Mouse (Mus musculus): ENCODE measurements at regions not wholly inside any gene's neighbourhood (a gene's known extent, or its start where the extent isn't known, plus 50 kb on each side); places are given as distances from the start of the nearest gene placed in this dataset.
A peak's percentile ranks its signal among the peaks of the same experiment; 100 is the strongest.

DNA sequence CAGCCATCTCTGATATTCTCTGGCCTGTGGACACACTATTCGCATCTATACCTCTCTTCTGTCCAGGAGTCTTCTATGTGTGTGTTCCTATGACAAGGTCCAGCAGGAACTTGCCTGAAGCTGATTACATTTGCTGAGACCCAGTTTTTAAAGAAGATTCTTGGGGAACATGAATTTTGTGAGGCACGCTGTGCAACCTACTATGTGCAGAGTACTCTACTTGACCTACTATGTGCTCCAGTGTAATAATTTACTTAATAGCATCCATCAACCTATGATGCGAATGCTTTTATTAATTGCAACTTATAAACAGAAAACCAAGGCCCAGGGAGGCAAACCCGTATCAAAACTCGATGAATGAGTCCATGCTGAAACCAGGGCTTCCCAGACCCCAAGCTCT lies 231.4 kb downstream of the Tex36 start:
- no peak for DNase-seq

GRCm38 (mm10) chr7:133364601-133365000 lies 237.4 kb downstream of the Tex36 start:
- no peak for DNase-seq

DNA sequence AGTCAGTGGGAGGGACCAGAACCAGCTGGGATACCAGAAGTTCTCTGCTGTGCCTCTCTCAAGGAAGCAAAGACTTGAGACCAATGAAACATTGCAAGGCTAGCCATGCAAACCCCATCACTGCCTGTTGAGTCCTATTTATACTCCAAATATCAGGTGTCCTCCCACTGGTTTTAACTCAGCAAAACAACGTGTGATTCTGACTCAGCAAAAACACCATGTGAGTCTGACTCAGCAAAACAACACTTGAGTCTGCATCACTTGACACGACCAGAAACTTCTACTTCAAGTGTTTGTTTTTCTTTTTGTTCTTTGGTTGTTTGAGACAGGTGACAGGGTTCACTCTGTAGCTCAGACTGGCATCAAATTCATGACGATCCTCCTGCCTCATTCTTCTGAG lies 204.6 kb upstream of the Ctbp2 start:
- DNase-seq = no peak

- no peak for DNase-seq
These were observed 201.5 kb upstream of the Ctbp2 start for GRCm38 (mm10) chr7:133325548-133326190.

GRCm38 (mm10) chr7:133323955-133324354 lies 199.8 kb upstream of the Ctbp2 start:
- DNase-seq = peak; percentile 6

- DNase-seq = no peak
These were observed 193.4 kb upstream of the Ctbp2 start for GRCm38 (mm10) chr7:133317511-133317910.

- DNase-seq = no peak
These were observed 192.7 kb upstream of the Ctbp2 start for GRCm38 (mm10) chr7:133316701-133317475.

- DNase-seq = no peak
These were observed 191.3 kb upstream of the Ctbp2 start for GRCm38 (mm10) chr7:133315197-133316029.

- no peak for DNase-seq
These were observed 189.0 kb upstream of the Ctbp2 start for GRCm38 (mm10) chr7:133313115-133313514.

DNA sequence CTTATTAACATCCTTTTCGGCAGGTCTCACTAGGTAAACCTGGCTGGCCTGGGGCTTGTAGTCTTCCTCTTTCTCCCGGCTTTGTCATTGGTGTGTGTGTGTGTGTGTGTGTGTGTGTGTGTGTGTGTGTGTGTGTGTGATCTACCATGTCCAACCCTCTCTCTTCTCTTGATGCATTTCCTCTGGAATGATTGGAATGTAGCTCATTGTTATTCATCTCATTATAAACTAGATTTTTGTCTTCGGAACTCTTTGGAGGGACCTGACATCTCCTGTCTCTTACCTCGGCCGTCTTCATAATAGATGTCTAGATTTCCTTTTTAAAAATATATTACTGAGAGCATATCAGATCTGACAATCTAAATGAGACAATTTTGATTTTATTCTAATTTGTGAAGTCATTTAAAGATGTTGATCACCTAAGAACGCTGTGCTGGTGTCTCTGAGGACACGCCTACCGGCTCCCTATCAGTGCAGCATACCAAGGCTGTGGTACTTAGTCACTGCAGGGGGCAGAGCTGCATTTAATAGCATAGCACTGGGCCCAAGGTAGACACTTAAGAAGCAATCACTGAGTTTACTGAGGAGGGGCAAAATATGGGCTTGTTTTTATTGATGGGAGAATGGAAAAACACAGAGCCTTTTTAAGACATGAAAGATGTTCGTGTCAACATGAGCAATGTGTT lies 187.1 kb upstream of the Ctbp2 start:
- DNase-seq = no peak

DNA sequence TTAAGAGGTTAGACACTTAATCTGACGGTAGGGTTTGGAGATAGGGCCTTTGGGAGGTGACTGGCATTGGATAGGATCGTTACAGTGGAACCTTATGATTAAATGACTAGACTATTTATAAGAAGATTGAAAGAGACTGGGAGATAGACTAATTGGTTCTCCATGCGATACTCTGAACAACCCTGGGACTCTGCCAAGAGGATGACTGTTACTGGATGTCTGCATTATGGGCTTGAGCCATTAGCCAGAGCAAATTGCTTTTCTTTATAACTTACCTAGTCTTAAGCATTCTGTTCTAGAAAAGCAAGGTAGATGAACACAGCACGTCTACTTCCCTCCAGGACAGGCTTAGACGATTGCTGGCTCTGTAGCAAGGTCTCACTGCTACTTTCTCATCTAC lies 180.3 kb upstream of the Ctbp2 start:
- DNase-seq = no peak

- DNase-seq = no peak
These were observed 166.3 kb upstream of the Ctbp2 start for GRCm38 (mm10) chr7:133290471-133290870.

DNA sequence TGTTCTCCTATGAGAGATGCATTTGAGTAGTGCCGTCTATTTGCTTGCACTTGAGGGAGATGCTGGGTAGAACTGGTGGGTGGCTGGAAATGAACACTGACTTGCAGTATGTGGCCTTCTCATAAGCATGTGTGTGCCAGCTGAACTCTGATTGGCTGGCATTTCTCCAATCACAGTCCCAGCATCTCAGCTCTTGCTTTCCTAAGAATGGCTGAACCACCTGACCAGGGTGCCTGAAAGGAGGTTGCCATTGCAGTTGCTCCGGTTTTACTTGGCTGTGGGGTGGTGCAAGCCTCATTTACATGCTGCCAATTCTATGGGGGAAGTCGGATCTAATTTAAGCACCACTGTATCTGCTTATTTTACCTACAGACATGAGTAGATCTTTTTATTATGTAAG lies 164.1 kb upstream of the Ctbp2 start:
- DNase-seq = no peak

DNA sequence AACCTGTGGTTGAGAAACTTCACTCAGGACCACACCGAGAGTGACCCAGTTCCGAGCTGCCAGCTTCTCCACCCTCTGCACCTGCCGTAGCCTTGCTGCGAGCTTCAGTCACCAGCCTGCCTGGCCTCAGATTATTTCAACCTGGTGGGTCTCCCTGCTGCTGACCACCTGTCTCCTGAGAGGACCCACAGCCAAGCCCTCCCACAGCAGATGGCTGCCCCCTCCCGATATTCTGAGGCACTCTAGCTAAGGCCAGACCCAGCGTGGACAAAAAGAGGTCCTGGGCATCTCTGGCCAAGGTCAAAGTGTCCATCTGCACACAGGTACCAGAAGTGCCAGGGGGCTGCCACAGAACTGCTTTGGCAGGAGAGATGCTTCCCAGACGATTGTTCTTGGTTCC lies 162.7 kb upstream of the Ctbp2 start:
- no peak for DNase-seq

DNA sequence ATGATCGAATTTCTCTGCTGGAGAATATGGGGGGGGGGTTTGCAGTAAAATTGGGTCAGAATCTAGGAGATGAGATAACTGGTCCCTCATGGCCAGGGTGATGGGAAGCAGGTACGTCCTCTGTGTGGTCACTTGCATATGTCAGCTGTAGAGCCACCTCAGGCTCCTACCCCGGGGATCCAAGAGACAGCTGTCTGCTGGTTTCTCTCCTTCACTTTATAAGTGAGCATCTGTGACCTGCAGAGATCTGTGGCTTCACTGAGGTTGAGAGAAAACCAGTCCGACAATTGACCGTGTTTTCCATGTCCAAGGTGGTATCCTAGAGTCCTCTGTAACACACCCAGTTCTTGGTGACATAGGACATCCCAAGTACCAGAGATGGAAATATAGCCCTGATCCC lies 162.1 kb upstream of the Ctbp2 start:
- DNase-seq = no peak

DNA sequence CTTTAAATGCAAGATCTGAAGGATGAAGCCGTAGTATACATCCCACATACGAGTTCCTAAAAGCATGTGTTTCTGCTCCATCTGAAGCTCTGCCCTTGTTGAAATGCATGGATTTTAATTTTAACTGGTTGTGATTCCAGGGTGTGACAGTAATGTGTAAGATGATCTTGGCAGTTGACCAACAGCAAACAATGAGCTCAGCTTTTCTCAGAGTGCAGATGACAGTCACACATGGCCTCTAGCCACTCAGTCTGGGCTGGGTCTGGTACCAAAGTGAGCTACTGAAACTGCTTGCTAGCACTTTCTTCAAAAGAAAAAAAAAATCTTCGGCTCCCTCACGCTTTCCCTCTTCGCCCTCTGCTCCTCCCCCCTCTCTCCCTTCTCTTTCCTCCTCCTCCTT lies 138.0 kb upstream of the Ctbp2 start:
- no peak for DNase-seq

DNA sequence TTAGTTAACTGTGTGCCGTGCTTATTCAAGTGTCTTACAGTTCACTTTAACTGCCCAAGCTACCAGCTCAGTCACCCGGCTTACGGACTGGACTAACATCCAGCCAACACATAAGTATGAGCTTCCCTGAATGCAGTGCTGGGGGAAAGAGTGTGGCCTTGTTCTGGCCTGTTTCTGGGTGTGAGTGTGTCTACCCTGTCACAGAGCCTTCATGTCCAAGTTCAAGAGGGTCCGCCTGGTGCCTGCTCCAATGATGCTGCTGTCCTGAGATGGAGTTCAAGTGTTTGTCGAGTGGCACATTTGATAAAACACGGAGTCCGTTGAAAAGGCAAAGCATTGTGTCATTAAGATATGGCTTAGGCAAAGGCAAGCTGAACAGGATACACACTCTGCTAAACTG lies 135.0 kb upstream of the Ctbp2 start:
- DNase-seq = no peak

GRCm38 (mm10) chr7:133256831-133257230 lies 132.7 kb upstream of the Ctbp2 start:
- no peak for DNase-seq

DNA sequence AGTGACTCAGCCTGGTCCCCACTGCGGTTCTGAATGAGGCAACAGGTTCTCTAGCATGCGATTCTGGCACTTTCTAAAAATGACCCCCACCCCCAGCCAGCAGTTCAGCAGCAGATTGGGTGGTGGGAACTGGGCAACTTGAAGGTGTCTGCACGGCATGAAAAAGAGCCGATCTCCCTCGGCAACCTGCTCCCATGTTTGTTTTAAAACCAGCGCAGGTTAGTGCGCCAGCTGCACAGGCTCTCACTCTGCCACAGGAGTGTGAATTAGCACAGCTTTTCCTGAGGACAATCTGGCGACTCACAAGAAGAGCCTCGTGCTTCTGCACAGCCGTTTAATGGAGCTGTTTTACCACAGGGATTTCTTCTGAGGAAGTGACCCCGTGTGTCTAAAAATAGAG lies 120.4 kb upstream of the Ctbp2 start:
- no peak for DNase-seq

DNA sequence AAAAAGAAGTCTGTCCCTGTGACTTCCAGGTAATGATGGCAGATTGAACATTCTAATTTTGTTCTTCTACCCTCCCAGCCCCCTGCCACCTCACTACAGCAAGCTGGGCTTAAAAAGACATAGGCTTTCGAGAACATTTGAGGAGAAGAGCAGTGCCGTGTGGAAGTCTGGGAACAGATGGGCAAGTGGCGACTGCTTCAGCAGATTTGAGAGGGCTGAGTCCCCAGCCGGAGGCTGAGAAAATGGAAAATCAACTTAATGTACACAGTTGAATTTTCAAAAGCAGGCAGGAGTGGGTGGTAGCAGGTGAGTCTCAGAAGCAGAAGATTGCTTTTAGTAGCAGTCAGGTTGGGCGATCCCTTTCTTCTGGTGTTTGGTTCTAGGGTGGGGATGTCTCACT lies 110.2 kb upstream of the Ctbp2 start:
- DNase-seq = no peak

DNA sequence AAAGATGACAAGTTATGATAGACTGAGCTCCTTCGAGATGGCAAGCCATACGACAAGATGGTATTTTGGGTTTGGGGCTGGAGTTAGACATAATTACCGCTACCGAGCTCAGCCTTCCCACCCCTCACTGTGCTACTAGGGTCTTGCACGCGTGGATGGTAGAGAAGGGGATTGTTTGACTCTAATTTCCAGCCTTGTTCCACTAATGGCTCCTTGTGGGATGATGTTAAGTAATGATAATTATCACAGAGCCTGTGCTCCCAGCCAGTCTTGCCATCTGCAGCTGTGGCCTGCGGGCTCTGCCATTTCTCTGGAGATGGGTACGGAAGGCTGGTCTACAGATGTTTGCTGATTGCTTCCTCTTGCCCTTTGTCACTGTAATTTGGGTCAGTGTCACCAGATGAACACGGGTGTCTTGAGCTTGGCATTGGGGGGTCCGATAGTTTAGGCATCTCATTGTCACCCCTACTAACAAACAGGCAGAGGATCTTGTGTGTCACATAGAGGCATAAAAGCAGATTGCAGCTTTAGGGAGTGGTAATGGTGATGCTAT lies 108.8 kb upstream of the Ctbp2 start:
- DNase-seq = no peak

DNA sequence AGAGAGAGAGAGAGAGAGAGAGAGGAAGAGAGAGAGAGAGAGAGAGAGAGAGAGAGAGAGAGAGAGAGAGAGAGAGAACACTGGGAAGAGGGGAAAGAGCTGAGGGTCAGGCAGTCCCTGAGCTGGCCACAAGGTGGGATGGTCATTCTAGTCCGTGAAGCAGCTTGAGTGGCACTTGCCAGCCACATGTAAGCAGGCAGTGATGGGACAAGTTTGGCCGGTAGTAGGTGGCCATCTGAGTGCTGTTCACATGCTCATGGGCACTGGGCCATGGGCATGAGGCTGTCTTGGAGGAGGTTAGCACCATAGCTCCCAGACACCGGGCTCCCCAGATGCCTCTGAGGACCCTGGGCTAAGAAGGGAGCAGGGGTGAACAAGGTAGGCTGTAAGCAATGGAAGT lies 106.7 kb upstream of the Ctbp2 start:
- DNase-seq = no peak

All from thymus, postnatal 4 days (tissue).